Mouse (Mus musculus) lung, postnatal 0 days (tissue): ENCODE measurements around the gene Grtp1. TPM values are rescaled to one million over a fixed set of nuclear protein-coding genes. Genes with fewer than 3 reads are reported as not detected.

ENCODE experiments used
- ATAC-seq: fragments of 200-750 bp; cut with Nextera tagmentation; 2 replicates; pipeline ENCODE4 v1.8.0; 2017; ENCODE audit warnings: moderate library complexity
- DNase-seq: peaks from one replicate; pipeline ENCODE4 v3.0.0-alpha.2; 2016; ENCODE audit warnings: low spot score
- H3K27ac ChIP-seq: fragments of 300-500 bp; sonication (generic); 2 replicates; pipeline ENCODE4 v1.5.1; 2014; ENCODE audit warnings: antibody characterized with exemption, mild to moderate bottlenecking, low read length, mixed read lengths
- H3K27me3 ChIP-seq: fragments of 300-500 bp; sonication (generic); replicated peaks from 2 replicates; pipeline ENCODE4 v1.6.1; 2014; ENCODE audit warnings: low read length, mixed read lengths; ENCODE audit not compliant: insufficient read depth
- H3K36me3 ChIP-seq: fragments of 300-500 bp; sonication (generic); 2 replicates; pipeline ENCODE4 v1.6.1; 2014; ENCODE audit warnings: low read length, mixed read lengths; ENCODE audit not compliant: insufficient read depth
- H3K4me1 ChIP-seq: fragments of 300-500 bp; sonication (generic); 2 replicates; pipeline ENCODE4 v1.6.1; 2014; ENCODE audit warnings: antibody characterized with exemption, low read depth, low read length, mixed read lengths; ENCODE audit not compliant: insufficient read depth
- H3K4me2 ChIP-seq: fragments of 300-500 bp; sonication (generic); replicated peaks from 2 replicates; pipeline ENCODE4 v1.6.1; 2014; ENCODE audit warnings: low read depth, mild to moderate bottlenecking, low read length, moderate library complexity, mixed read lengths
- H3K4me3 ChIP-seq: fragments of 300-500 bp; sonication (generic); 2 replicates; pipeline ENCODE4 v1.5.1; 2014; ENCODE audit warnings: low read depth, low read length
- H3K9ac ChIP-seq: fragments of 300-500 bp; sonication (generic); replicated peaks from 2 replicates; pipeline ENCODE4 v1.6.1; 2014; ENCODE audit warnings: low read depth, mild to moderate bottlenecking
- H3K9me3 ChIP-seq: fragments of 300-500 bp; sonication (generic); 2 replicates; pipeline ENCODE4 v1.6.1; 2016; ENCODE audit warnings: low read length, mixed read lengths
- CTCF ChIP-seq: IDR thresholded peaks from 2 replicates; pipeline ENCODE4 v1.5.1; 2016; ENCODE audit warnings: antibody characterized with exemption, mild to moderate bottlenecking
- EP300 ChIP-seq: IDR thresholded peaks from 2 replicates; pipeline ENCODE4 v1.6.1; 2016; ENCODE audit warnings: antibody characterized with exemption, mild to moderate bottlenecking, control low read depth
- WGBS: fragments of 180-500 bp; shearing (Covaris S2); extraction: QIAGEN DNeasy Blood & Tissue Kit; methylation state at CpG from one replicate; pipeline ENCODE4 v1.1.7; 2014; 5-methylcytosine and 5-hydroxymethylcytosine counted together
- polyA plus RNA-seq: library from polyadenylated mRNA; unstranded; fragments of >200 nt; fragmentation: Nextera tagmentation; extraction: Ambion mirVana; gene quantifications from 2 replicates; pipeline ENCODE4 v1.2.1, GENCODE M21; 2015

Grtp1 gene
- polyA plus RNA-seq, 1 experiment from 2014 or later = 2.5 TPM

- no peaks in the 10 kb centered on the region for H3K4me1 ChIP-seq
- no peak overlapping the region for H3K4me2 ChIP-seq
- H3K9me3 ChIP-seq = no peaks in the 10 kb centered on the region
- no peak for ATAC-seq
- H3K4me3 ChIP-seq = no peak overlapping the region
- TF ChIP-seq EP300 (no peak), CTCF (no peak)
- no peaks in the 10 kb centered on the region for H3K36me3 ChIP-seq
- H3K27ac ChIP-seq = no peak overlapping the region
- DNase-seq = no peak
- no peaks in the 10 kb centered on the region for H3K27me3 ChIP-seq
- WGBS = 88% methylated on average over 13 of the region's 13 CpGs
- no peak overlapping the region for H3K9ac ChIP-seq
These were observed 12.3 kb downstream of the Grtp1 start for GRCm38 (mm10) chr8:13188052-13188555.

- WGBS = 65% methylated on average over 7 of the region's 7 CpGs
- Histone ChIP-seq H3K27ac (no peak overlapping the region), H3K9me3 (no peaks in the 10 kb centered on the region), H3K9ac (no peak overlapping the region), H3K36me3 (no peaks in the 10 kb centered on the region), H3K4me1 (no peaks in the 10 kb centered on the region), H3K4me2 (no peak overlapping the region), H3K4me3 (no peak overlapping the region), H3K27me3 (no peaks in the 10 kb centered on the region)
- TF ChIP-seq CTCF (no peak), EP300 (no peak)
- DNase-seq = no peak
- ATAC-seq = no peak
These were observed 12.8 kb downstream of the Grtp1 start for GRCm38 (mm10) chr8:13187638-13188037.

- no peak for TF ChIP-seq EP300
- TF ChIP-seq CTCF = no peak
- Histone ChIP-seq H3K27ac (no peak overlapping the region), H3K9ac (no peak overlapping the region), H3K4me3 (no peak overlapping the region), H3K4me2 (no peak overlapping the region), H3K36me3 (no peaks in the 10 kb centered on the region), H3K4me1 (no peaks in the 10 kb centered on the region), H3K9me3 (no peaks in the 10 kb centered on the region), H3K27me3 (no peaks in the 10 kb centered on the region)
- ATAC-seq (no peak), DNase-seq (no peak)
- 73% methylated on average over 9 of the region's 9 CpGs for WGBS
These were observed 13.2 kb downstream of the Grtp1 start for GRCm38 (mm10) chr8:13187229-13187628.

- WGBS = 63% methylated on average over 8 of the region's 8 CpGs
- DNase-seq (no peak), ATAC-seq (no peak)
- Histone ChIP-seq H3K9ac (no peak overlapping the region), H3K36me3 (no peaks in the 10 kb centered on the region), H3K27me3 (no peaks in the 10 kb centered on the region), H3K4me1 (no peaks in the 10 kb centered on the region), H3K4me3 (no peak overlapping the region), H3K9me3 (no peaks in the 10 kb centered on the region), H3K4me2 (no peak overlapping the region), H3K27ac (no peak overlapping the region)
- TF ChIP-seq CTCF (no peak), EP300 (no peak)
These were observed 13.6 kb downstream of the Grtp1 start for GRCm38 (mm10) chr8:13186819-13187218.

GRCm38 (mm10) chr8:13181691-13181976, 18.8 kb downstream of the Grtp1 start:
- ATAC-seq = no peak
- no peak for TF ChIP-seq EP300
- no peak for TF ChIP-seq CTCF
- H3K27me3 ChIP-seq = no peaks in the 10 kb centered on the region
- no peaks in the 10 kb centered on the region for H3K4me1 ChIP-seq
- no peak overlapping the region for H3K4me2 ChIP-seq
- no peaks in the 10 kb centered on the region for H3K9me3 ChIP-seq
- H3K9ac ChIP-seq = no peak overlapping the region
- 53% methylated on average over 2 of the region's 2 CpGs for WGBS
- H3K27ac ChIP-seq = no peak overlapping the region
- no peak overlapping the region for H3K4me3 ChIP-seq
- H3K36me3 ChIP-seq = no peaks in the 10 kb centered on the region
- DNase-seq = no peak

- H3K4me3 ChIP-seq = no peak overlapping the region
- H3K4me2 ChIP-seq = no peak overlapping the region
- no peaks in the 10 kb centered on the region for H3K27me3 ChIP-seq
- TF ChIP-seq CTCF (no peak), EP300 (no peak)
- DNase-seq (no peak), ATAC-seq (no peak)
- no peaks in the 10 kb centered on the region for H3K36me3 ChIP-seq
- H3K9ac ChIP-seq = no peak overlapping the region
- no peaks in the 10 kb centered on the region for H3K9me3 ChIP-seq
- no peaks in the 10 kb centered on the region for H3K4me1 ChIP-seq
- WGBS = 67% methylated on average over 18 of the region's 18 CpGs
- H3K27ac ChIP-seq = no peak overlapping the region
These were observed 19.3 kb downstream of the Grtp1 start for GRCm38 (mm10) chr8:13180911-13181690.

GRCm38 (mm10) chr8:13180408-13180807, 20.0 kb downstream of the Grtp1 start:
- H3K9me3 ChIP-seq = no peaks in the 10 kb centered on the region
- H3K27ac ChIP-seq = no peak overlapping the region
- ATAC-seq (no peak), DNase-seq (no peak)
- TF ChIP-seq EP300 (no peak), CTCF (no peak)
- 0 out of 2 replicates have a peak, but pooled peaks cover 3% of the 10 kb centered on the region for H3K36me3 ChIP-seq
- no peaks in the 10 kb centered on the region for H3K27me3 ChIP-seq
- WGBS = 65% methylated on average over 9 of the region's 9 CpGs
- H3K4me3 ChIP-seq = no peak overlapping the region
- H3K9ac ChIP-seq = no peak overlapping the region
- H3K4me1 ChIP-seq = no peaks in the 10 kb centered on the region
- H3K4me2 ChIP-seq = no peak overlapping the region
